Mouse (Mus musculus) G1E (cell line): ENCODE results near the gene Cat.

ENCODE experiments used
- CTCF ChIP-seq: IDR thresholded peaks from 2 replicates; pipeline ENCODE4 v1.5.1; 2012; ENCODE audit warnings: low read depth, low read length, inconsistent platforms, mixed read lengths
- GATA1 ChIP-seq: IDR thresholded peaks from 2 replicates; pipeline ENCODE4 v1.6.1; 2012; ENCODE audit warnings: borderline replicate concordance, low read length, inconsistent platforms, mixed read lengths
- TAL1 ChIP-seq: conservative IDR thresholded peaks from 2 replicates; pipeline ENCODE4 v1.6.1; 2012; ENCODE audit warnings: low read depth, low read length, inconsistent platforms, mixed read lengths

DNA sequence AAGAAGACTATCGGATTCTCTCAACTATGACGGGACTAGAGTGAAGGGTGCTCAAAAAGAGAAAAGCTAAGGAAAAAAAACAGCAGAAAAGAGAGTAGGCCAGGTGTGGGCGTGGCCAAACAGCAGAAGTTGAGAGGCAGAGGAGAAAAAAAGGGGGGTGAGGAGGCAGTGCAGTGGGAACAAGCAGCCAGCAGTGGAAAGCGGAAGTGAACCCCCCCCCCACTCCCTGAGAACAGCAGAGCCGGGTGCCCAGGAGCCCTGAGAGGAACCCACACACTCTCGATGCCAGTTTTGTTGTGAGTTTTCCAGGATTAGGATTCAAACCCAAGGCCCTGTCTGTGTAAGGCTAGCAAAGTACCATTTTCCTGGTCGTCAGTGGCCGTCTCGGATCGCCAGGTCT is 25.9 kb downstream of the Cat start:
- TF ChIP-seq CTCF (no peak), GATA1 (no peak), TAL1 (no peak)
